Mouse (Mus musculus): ENCODE data around the gene Yjefn3. TPM values are rescaled to one million over a fixed set of nuclear protein-coding genes. Genes with fewer than 3 reads are reported as not detected.
A peak's percentile ranks its signal among the peaks of the same experiment; 100 is the strongest.

Gene Yjefn3
- polyA plus RNA-seq, 1 experiment = 3.9 TPM

- Histone ChIP-seq H3K4me3 (ENCODE audit: insufficient read depth, low read depth, low read length) (no peak overlapping the region), H3K36me3 (ENCODE audit: control insufficient read depth, insufficient read depth, low read length) (no peaks in the 10 kb centered on the region), H3K27ac (ENCODE audit: insufficient read depth, low read depth, low read length) (no peak overlapping the region), H3K27me3 (replicated peaks; ENCODE audit: control insufficient read depth, insufficient read depth, low read length) (0 out of 2 replicates have a peak, but pooled peaks cover 3% of the 10 kb centered on the region), H3K4me1 (ENCODE audit: control insufficient read depth, insufficient read depth, low read length) (no peaks in the 10 kb centered on the region)
- TF ChIP-seq POLR2A (IDR thresholded peaks at IDR 0.05; ENCODE audit: low read depth, low read length) (no peak), CTCF (conservative IDR thresholded peaks at IDR 0.05; ENCODE audit: insufficient read depth, insufficient read length, low read depth, low read length) (no peak)
- no peak for DNase-seq
- 71% methylated on average over 8 of the region's 8 CpGs for WGBS
Observed at GRCm38 (mm10) chr8:69879678-69880077, 22.8 kb downstream of the Yjefn3 start.

- WGBS = 77% methylated on average over 3 of the region's 3 CpGs
- no peaks in the 10 kb centered on the region for H3K4me1 ChIP-seq (ENCODE audit: control insufficient read depth, insufficient read depth, low read length)
- no peak for DNase-seq
- H3K27ac ChIP-seq (ENCODE audit: insufficient read depth, low read depth, low read length) = no peak overlapping the region
- H3K4me3 ChIP-seq (ENCODE audit: insufficient read depth, low read depth, low read length) = no peak overlapping the region
- 0 out of 2 replicates have a peak, but pooled peaks cover 3% of the 10 kb centered on the region for H3K27me3 ChIP-seq (replicated peaks; ENCODE audit: control insufficient read depth, insufficient read depth, low read length)
- no peaks in the 10 kb centered on the region for H3K36me3 ChIP-seq (ENCODE audit: control insufficient read depth, insufficient read depth, low read length)
- TF ChIP-seq POLR2A (IDR thresholded peaks at IDR 0.05; ENCODE audit: low read depth, low read length) = no peak
- no peak for TF ChIP-seq CTCF (conservative IDR thresholded peaks at IDR 0.05; ENCODE audit: insufficient read depth, insufficient read length, low read depth, low read length)
Observed at GRCm38 (mm10) chr8:69877992-69878391, 24.5 kb downstream of the Yjefn3 start.

GRCm38 (mm10) chr8:69877396-69877795 lies 25.1 kb downstream of the Yjefn3 start:
- TF ChIP-seq POLR2A (IDR thresholded peaks at IDR 0.05; ENCODE audit: low read depth, low read length) = no peak
- TF ChIP-seq CTCF (conservative IDR thresholded peaks at IDR 0.05; ENCODE audit: insufficient read depth, insufficient read length, low read depth, low read length) = no peak
- no peaks in the 10 kb centered on the region for H3K4me1 ChIP-seq (ENCODE audit: control insufficient read depth, insufficient read depth, low read length)
- no peaks in the 10 kb centered on the region for H3K36me3 ChIP-seq (ENCODE audit: control insufficient read depth, insufficient read depth, low read length)
- H3K27me3 ChIP-seq (replicated peaks; ENCODE audit: control insufficient read depth, insufficient read depth, low read length) = no peaks in the 10 kb centered on the region
- H3K27ac ChIP-seq (ENCODE audit: insufficient read depth, low read depth, low read length) = no peak overlapping the region
- H3K4me3 ChIP-seq (ENCODE audit: insufficient read depth, low read depth, low read length) = no peak overlapping the region
- 91% methylated on average over 4 of the region's 4 CpGs for WGBS
- DNase-seq = no peak

GRCm38 (mm10) chr8:69876967-69877366 lies 25.5 kb downstream of the Yjefn3 start:
- TF ChIP-seq CTCF (conservative IDR thresholded peaks at IDR 0.05; ENCODE audit: insufficient read depth, insufficient read length, low read depth, low read length) = no peak
- TF ChIP-seq POLR2A (IDR thresholded peaks at IDR 0.05; ENCODE audit: low read depth, low read length) = no peak

GRCm38 (mm10) chr8:69876097-69876496 lies 26.4 kb downstream of the Yjefn3 start:
- no peak overlapping the region for H3K4me3 ChIP-seq (ENCODE audit: insufficient read depth, low read depth, low read length)
- no peaks in the 10 kb centered on the region for H3K27me3 ChIP-seq (replicated peaks; ENCODE audit: control insufficient read depth, insufficient read depth, low read length)
- TF ChIP-seq POLR2A (IDR thresholded peaks at IDR 0.05; ENCODE audit: low read depth, low read length) = no peak
- no peak for TF ChIP-seq CTCF (conservative IDR thresholded peaks at IDR 0.05; ENCODE audit: insufficient read depth, insufficient read length, low read depth, low read length)
- H3K27ac ChIP-seq (ENCODE audit: insufficient read depth, low read depth, low read length) = no peak overlapping the region
- H3K36me3 ChIP-seq (ENCODE audit: control insufficient read depth, insufficient read depth, low read length) = no peaks in the 10 kb centered on the region
- DNase-seq = no peak
- WGBS = 48% methylated on average over 10 of the region's 10 CpGs
- no peaks in the 10 kb centered on the region for H3K4me1 ChIP-seq (ENCODE audit: control insufficient read depth, insufficient read depth, low read length)

More at GRCm38 (mm10) chr8:69876967-69877366, 25.5 kb downstream of the Yjefn3 start:
- Histone ChIP-seq H3K27ac (ENCODE audit: insufficient read depth, low read depth, low read length) (no peak overlapping the region), H3K36me3 (ENCODE audit: control insufficient read depth, insufficient read depth, low read length) (no peaks in the 10 kb centered on the region), H3K27me3 (replicated peaks; ENCODE audit: control insufficient read depth, insufficient read depth, low read length) (no peaks in the 10 kb centered on the region), H3K4me1 (ENCODE audit: control insufficient read depth, insufficient read depth, low read length) (no peaks in the 10 kb centered on the region), H3K4me3 (ENCODE audit: insufficient read depth, low read depth, low read length) (no peak overlapping the region)
- WGBS = 77% methylated on average over 10 of the region's 10 CpGs
- no peak for DNase-seq

GRCm38 (mm10) chr8:69874654-69875053 lies 27.9 kb downstream of the Yjefn3 start:
- Histone ChIP-seq H3K36me3 (ENCODE audit: control insufficient read depth, insufficient read depth, low read length) (no peaks in the 10 kb centered on the region), H3K4me1 (ENCODE audit: control insufficient read depth, insufficient read depth, low read length) (no peaks in the 10 kb centered on the region), H3K27me3 (replicated peaks; ENCODE audit: control insufficient read depth, insufficient read depth, low read length) (no peaks in the 10 kb centered on the region), H3K4me3 (ENCODE audit: insufficient read depth, low read depth, low read length) (no peak overlapping the region), H3K27ac (ENCODE audit: insufficient read depth, low read depth, low read length) (no peak overlapping the region)
- 61% methylated on average over 13 of the region's 13 CpGs for WGBS
- TF ChIP-seq POLR2A (IDR thresholded peaks at IDR 0.05; ENCODE audit: low read depth, low read length) (no peak), CTCF (conservative IDR thresholded peaks at IDR 0.05; ENCODE audit: insufficient read depth, insufficient read length, low read depth, low read length) (no peak)
- DNase-seq = no peak

- DNase-seq = peak; percentile 58
- Histone ChIP-seq H3K4me1 (ENCODE audit: control insufficient read depth, insufficient read depth, low read length) (no peaks in the 10 kb centered on the region), H3K27me3 (replicated peaks; ENCODE audit: control insufficient read depth, insufficient read depth, low read length) (no peaks in the 10 kb centered on the region), H3K27ac (ENCODE audit: insufficient read depth, low read depth, low read length) (no peak overlapping the region), H3K4me3 (ENCODE audit: insufficient read depth, low read depth, low read length) (no peak overlapping the region), H3K36me3 (ENCODE audit: control insufficient read depth, insufficient read depth, low read length) (no peaks in the 10 kb centered on the region)
- WGBS = 11% methylated on average over 9 of the region's 9 CpGs
- peak; percentile 75 for TF ChIP-seq CTCF (conservative IDR thresholded peaks at IDR 0.05; ENCODE audit: insufficient read depth, insufficient read length, low read depth, low read length)
- no peak for TF ChIP-seq POLR2A (IDR thresholded peaks at IDR 0.05; ENCODE audit: low read depth, low read length)
Observed at GRCm38 (mm10) chr8:69874155-69874554, 28.4 kb downstream of the Yjefn3 start.
